Mouse (Mus musculus): ENCODE results near the gene Cacna1g. TPM values are rescaled to one million over a fixed set of nuclear protein-coding genes. Genes with fewer than 3 reads are reported as not detected.

Cacna1g gene
- total and polyA plus RNA-seq, 3 experiments, result 1.7 to 3.7 (median 2.4) TPM

DNA sequence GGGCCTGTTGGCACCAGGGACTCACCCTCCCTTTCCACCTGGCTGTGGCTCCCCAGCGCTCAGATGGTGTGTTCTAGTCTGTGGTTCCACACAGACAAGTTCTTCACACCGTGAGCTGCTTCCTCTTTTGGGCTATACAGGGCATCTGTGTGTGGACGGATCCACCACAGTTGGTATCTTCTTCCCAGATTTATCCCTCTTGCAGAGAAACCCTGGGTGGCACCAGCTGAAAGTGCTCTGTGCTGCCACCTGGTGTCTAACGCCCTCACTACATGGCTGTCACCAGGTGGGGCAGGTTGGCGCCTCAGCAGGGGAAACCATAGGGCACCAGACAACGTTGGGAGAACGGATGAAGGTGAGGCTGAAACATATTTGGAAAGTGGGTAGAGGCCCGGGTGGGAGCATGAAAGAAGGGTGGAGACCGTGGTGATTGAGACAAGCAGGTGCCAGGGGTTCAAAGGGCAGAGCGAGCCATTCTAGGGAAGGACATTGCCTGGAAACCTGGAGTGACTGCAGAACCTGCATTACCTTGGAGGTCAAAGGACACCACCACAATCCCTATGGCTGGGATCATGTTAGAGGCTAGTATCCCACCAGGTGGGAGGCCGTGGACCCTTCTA lies 69.2 kb downstream of the Cacna1g start:
- dilution Hi-C loops (cut with MboI; ENCODE audit: extremely low pct_ligation_motif_present, extremely low pct_unique_long_range_greater_than_20kb, low sequenced_read_pairs) (no loop called here), in situ Hi-C loops (cut with MboI; ENCODE audit: low pct_ligation_motif_present, low pct_unique_long_range_greater_than_20kb, low sequenced_read_pairs) (no loop called here)
- TF ChIP-seq SMC3 (IDR thresholded peaks at IDR 0.05; ENCODE audit: low read depth, low read length) (peak; percentile 98), RAD21 (IDR thresholded peaks at IDR 0.05; ENCODE audit: low read depth, low read length) (peak; percentile 71), JUN (IDR thresholded peaks at IDR 0.05; ENCODE audit: insufficient read depth, low read depth, low read length) (no peak), ZC3H11A (IDR thresholded peaks at IDR 0.05; ENCODE audit: low read depth, low read length) (peak; percentile 60; the same call in 1 of the 2 replicates), NELFE (IDR thresholded peaks at IDR 0.05; ENCODE audit: low read depth, low read length) (no peak), CTCF (conservative IDR thresholded peaks at IDR 0.05 in 1 of 2, IDR thresholded peaks at IDR 0.05 in 1 of 2; ENCODE audit: low read depth in 2 of 2, low read length in 2 of 2) (peak; percentile 75 to 94)

DNA sequence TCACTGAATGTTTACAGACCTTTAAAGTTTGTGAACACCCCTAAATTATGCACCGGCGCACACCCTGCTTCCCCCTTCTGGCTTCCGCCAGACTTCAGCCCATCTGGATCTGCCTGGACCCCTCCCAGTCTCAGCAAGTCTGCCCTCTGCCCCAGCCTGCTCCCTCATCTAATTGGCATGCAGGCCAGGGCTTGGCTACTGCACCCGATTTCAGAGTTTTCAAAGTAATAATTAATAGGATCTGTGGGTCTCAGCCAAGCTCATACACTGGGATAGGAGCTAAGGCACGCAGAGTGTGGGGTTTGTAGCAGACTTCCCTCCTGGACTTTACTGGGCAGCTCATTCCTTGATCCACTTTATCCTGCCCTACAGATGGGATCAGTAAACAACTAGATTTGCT lies 69.8 kb downstream of the Cacna1g start:
- Histone ChIP-seq H3K36me3 (replicated peaks in 1 of 2; ENCODE audit: control insufficient read depth in 1 of 2, insufficient read depth in 1 of 2, low read length in 1 of 2) (peaks cover 0 to 2% of the 10 kb centered on the region in 2 experiments), H3K9me3 (replicated peaks; ENCODE audit: low read length) (no peaks in the 10 kb centered on the region), H3K9ac (ENCODE audit: insufficient read depth, low read depth) (no peak overlapping the region), H3K4me1 (ENCODE audit: control insufficient read depth in 1 of 2, insufficient read depth in 2 of 2) (peaks cover 22 to 62% of the 10 kb centered on the region in 2 experiments), H3K27ac (ENCODE audit: insufficient read depth, low read depth) (no peak overlapping the region), H3K4me2 (ENCODE audit: insufficient read depth, low read depth, poor library complexity, severe bottlenecking) (no peak overlapping the region), H3K79me2 (replicated peaks; ENCODE audit: control insufficient read depth, extremely low read depth, insufficient read depth, poor library complexity, severe bottlenecking) (no peaks in the 10 kb centered on the region), H3K27me3 (replicated peaks) (no peaks in the 10 kb centered on the region), H3K4me3 (replicated peaks in 1 of 3; ENCODE audit: low read depth in 2 of 3, low read length in 2 of 3, poor library complexity in 1 of 3) (no peak overlapping the region)
- dilution Hi-C loops (cut with MboI; ENCODE audit: extremely low pct_ligation_motif_present, extremely low pct_unique_long_range_greater_than_20kb, low sequenced_read_pairs), result no loop called here
- in situ Hi-C loops (cut with MboI; ENCODE audit: low pct_ligation_motif_present, low pct_unique_long_range_greater_than_20kb, low sequenced_read_pairs), result no loop called here
- DNase-seq (ENCODE audit: extremely low read depth), result no peak
- no peak for TF ChIP-seq CHD2 (IDR thresholded peaks at IDR 0.05; ENCODE audit: low read length)
- TF ChIP-seq MXI1 (IDR thresholded peaks at IDR 0.05; ENCODE audit: low read depth, low read length), result no peak
- TF ChIP-seq SIN3A (IDR thresholded peaks at IDR 0.05; ENCODE audit: low read length), result no peak
- TF ChIP-seq CTCF (conservative IDR thresholded peaks at IDR 0.05 in 1 of 2, IDR thresholded peaks at IDR 0.05 in 1 of 2; ENCODE audit: low read depth in 2 of 2, low read length in 2 of 2), result no peak
- no peak for TF ChIP-seq CHD1 (IDR thresholded peaks at IDR 0.05; ENCODE audit: low read depth, low read length)
- no peak for TF ChIP-seq TBP (conservative IDR thresholded peaks at IDR 0.05; ENCODE audit: low read depth, low read length)
- TF ChIP-seq JUN (IDR thresholded peaks at IDR 0.05; ENCODE audit: insufficient read depth, low read depth, low read length), result no peak
- TF ChIP-seq JUND (conservative IDR thresholded peaks at IDR 0.05; ENCODE audit: low read depth, low read length), result no peak
- TF ChIP-seq MAZ (IDR thresholded peaks at IDR 0.05; ENCODE audit: low read depth, low read length), result no peak
- no peak for TF ChIP-seq MAFK (IDR thresholded peaks at IDR 0.05; ENCODE audit: insufficient replicate concordance, low read length)
- no peak for TF ChIP-seq BHLHE40 (IDR thresholded peaks at IDR 0.05; ENCODE audit: low read depth, low read length)
- no peak for TF ChIP-seq EP300 (IDR thresholded peaks at IDR 0.05; ENCODE audit: low read length)
- TF ChIP-seq NRF1 (IDR thresholded peaks at IDR 0.05; ENCODE audit: low read depth, low read length), result no peak
- TF ChIP-seq POLR2AphosphoS2 (IDR thresholded peaks at IDR 0.05; ENCODE audit: low read depth, low read length), result no peak
- no peak for TF ChIP-seq MEF2A (IDR thresholded peaks at IDR 0.05; ENCODE audit: borderline replicate concordance, low read depth, low read length)
- no peak for TF ChIP-seq RAD21 (IDR thresholded peaks at IDR 0.05; ENCODE audit: low read depth, low read length)

More for the DNA sequence above, 69.2 kb downstream of the Cacna1g start:
- H3K27ac ChIP-seq (ENCODE audit: insufficient read depth, low read depth), result no peak overlapping the region
- H3K4me1 ChIP-seq (ENCODE audit: control insufficient read depth in 1 of 2, insufficient read depth in 2 of 2), result peaks cover 22 to 67% of the 10 kb centered on the region in 2 experiments
- no peak overlapping the region for H3K9ac ChIP-seq (ENCODE audit: insufficient read depth, low read depth)
- no peaks in the 10 kb centered on the region for H3K79me2 ChIP-seq (replicated peaks; ENCODE audit: control insufficient read depth, extremely low read depth, insufficient read depth, poor library complexity, severe bottlenecking)
- 0 out of 2 replicates have a peak overlapping the region, but pooled peaks have one; percentile 5 for H3K4me2 ChIP-seq (ENCODE audit: insufficient read depth, low read depth, poor library complexity, severe bottlenecking)
- no peaks in the 10 kb centered on the region for H3K27me3 ChIP-seq (replicated peaks)
- peak; percentile 80 for DNase-seq (ENCODE audit: extremely low read depth)
- peaks cover 0 to 2% of the 10 kb centered on the region in 2 experiments for H3K36me3 ChIP-seq (replicated peaks in 1 of 2; ENCODE audit: control insufficient read depth in 1 of 2, insufficient read depth in 1 of 2, low read length in 1 of 2)
- peak overlapping the region in 2 of 3 experiments; percentile 2 to 9 for H3K4me3 ChIP-seq (replicated peaks in 1 of 3; ENCODE audit: low read depth in 2 of 3, low read length in 2 of 3, poor library complexity in 1 of 3)
- no peaks in the 10 kb centered on the region for H3K9me3 ChIP-seq (replicated peaks; ENCODE audit: low read length)
